Mouse (Mus musculus): ENCODE data around the gene Fam216b. TPM values are rescaled to one million over a fixed set of nuclear protein-coding genes. Genes with fewer than 3 reads are reported as not detected.

Fam216b gene
- polyA plus RNA-seq, 1 experiment, result 0.73 TPM

DNA sequence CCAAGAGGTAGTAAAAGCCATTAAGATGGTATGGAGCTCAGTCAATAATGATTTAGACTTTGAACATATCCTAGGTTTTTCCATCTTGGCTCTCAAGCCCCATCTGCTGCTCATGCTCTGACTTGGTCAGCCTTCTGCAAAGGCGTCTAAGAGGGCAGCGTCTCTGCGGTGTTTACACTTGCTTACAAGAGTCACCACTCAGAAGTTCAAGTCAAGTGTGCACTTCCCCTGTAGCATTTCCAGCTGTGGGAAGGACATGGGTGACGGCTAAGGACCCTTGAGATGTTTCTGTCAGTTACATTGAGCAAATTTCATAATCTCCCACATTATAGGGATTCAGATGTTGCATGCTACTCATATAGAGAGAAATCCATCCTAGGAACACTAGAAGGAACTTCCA, 40.1 kb downstream of the Fam216b start:
- Histone ChIP-seq H3K27ac (ENCODE audit: insufficient read depth, low read length) (no peak overlapping the region), H3K4me3 (ENCODE audit: insufficient read depth, low read length) (no peak overlapping the region), H3K4me1 (ENCODE audit: control insufficient read depth, insufficient read depth, low read length) (no peaks in the 10 kb centered on the region)
- TF ChIP-seq POLR2A (IDR thresholded peaks at IDR 0.05; ENCODE audit: extremely low read depth, insufficient read depth, low read length) (no peak), CTCF (IDR thresholded peaks at IDR 0.05; ENCODE audit: extremely low read depth, insufficient read depth, low read length) (no peak)

DNA sequence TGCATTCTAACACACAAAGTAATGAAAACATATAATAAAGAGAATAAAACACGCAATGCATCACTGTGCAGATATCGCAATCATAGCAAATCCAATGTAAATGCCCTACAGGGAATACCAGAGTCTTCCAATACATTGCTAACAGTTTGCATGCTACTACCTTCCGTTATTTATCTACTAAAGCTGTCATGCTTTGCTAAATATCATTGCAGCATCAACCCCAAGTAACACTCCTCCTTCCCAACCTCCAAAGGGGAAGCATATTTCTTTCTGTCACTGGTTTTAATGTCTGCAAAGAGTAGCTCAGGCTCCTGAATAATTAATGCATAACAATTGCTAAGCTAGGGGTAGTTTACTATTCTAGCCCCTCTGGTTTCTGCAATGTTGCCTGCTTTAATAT, 40.5 kb downstream of the Fam216b start:
- no peak overlapping the region for H3K4me3 ChIP-seq (ENCODE audit: insufficient read depth, low read length)
- no peak for TF ChIP-seq CTCF (IDR thresholded peaks at IDR 0.05; ENCODE audit: extremely low read depth, insufficient read depth, low read length)
- no peak for TF ChIP-seq POLR2A (IDR thresholded peaks at IDR 0.05; ENCODE audit: extremely low read depth, insufficient read depth, low read length)

DNA sequence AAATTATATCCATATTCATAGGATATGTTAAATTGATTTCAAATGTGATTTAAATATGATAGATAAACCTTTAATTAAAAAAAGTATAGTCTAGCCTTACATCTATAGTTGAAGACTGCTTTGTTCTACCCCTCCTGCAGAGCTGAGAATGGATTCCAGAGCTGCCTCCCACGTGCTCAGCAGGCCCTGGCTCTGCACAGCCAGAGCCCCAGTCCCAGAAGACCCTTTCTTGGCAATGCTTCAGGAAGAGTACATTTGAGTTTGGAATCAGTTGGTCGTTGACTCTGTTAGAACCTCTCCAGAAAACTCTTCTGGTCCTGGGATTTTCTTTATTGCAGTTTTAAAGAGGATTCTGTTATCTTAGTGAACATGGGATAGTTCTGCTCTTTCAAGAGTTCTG, 45.7 kb downstream of the Fam216b start:
- no peak overlapping the region for H3K27ac ChIP-seq (ENCODE audit: insufficient read depth, low read length)
- TF ChIP-seq CTCF (IDR thresholded peaks at IDR 0.05; ENCODE audit: extremely low read depth, insufficient read depth, low read length), result no peak
- no peak for TF ChIP-seq POLR2A (IDR thresholded peaks at IDR 0.05; ENCODE audit: extremely low read depth, insufficient read depth, low read length)
- no peaks in the 10 kb centered on the region for H3K4me1 ChIP-seq (ENCODE audit: control insufficient read depth, insufficient read depth, low read length)
- no peak overlapping the region for H3K4me3 ChIP-seq (ENCODE audit: insufficient read depth, low read length)

More for the DNA sequence above, 40.5 kb downstream of the Fam216b start:
- no peaks in the 10 kb centered on the region for H3K4me1 ChIP-seq (ENCODE audit: control insufficient read depth, insufficient read depth, low read length)
- H3K27ac ChIP-seq (ENCODE audit: insufficient read depth, low read length), result no peak overlapping the region

DNA sequence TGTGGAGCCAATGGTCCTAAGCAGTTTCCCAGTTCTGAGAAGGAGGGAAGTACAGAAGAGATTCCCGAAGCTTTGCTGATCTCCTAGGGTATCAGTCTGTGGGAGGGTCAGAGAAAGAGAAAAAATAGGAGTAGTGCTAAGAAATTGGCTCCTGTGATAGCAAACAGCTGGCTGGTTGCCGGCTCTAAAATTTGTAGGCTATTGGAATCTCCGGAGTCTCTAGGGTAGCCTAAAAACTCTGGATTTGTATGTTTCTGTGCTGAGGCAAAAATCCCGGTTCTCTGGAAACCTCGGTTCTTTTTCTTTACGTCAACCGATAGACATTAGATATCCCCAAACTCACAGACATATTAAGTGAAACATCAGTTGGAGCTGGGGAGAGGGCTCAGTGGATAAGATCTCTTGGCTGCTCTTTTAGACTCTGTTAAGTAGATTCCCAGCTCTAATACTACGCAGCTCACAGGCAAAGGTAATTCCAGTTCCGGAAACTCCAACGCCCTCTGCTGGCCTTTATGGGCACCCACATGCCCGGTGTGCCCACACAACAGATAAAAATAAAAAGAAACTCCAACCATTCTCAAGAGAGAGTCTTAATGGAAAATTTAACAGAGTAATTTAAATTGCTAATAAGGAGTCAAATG, 46.8 kb downstream of the Fam216b start:
- H3K4me3 ChIP-seq (ENCODE audit: insufficient read depth, low read length), result no peak overlapping the region
- no peak overlapping the region for H3K27ac ChIP-seq (ENCODE audit: insufficient read depth, low read length)
- TF ChIP-seq CTCF (IDR thresholded peaks at IDR 0.05; ENCODE audit: extremely low read depth, insufficient read depth, low read length) (no peak), POLR2A (IDR thresholded peaks at IDR 0.05; ENCODE audit: extremely low read depth, insufficient read depth, low read length) (no peak)
- no peaks in the 10 kb centered on the region for H3K4me1 ChIP-seq (ENCODE audit: control insufficient read depth, insufficient read depth, low read length)

DNA sequence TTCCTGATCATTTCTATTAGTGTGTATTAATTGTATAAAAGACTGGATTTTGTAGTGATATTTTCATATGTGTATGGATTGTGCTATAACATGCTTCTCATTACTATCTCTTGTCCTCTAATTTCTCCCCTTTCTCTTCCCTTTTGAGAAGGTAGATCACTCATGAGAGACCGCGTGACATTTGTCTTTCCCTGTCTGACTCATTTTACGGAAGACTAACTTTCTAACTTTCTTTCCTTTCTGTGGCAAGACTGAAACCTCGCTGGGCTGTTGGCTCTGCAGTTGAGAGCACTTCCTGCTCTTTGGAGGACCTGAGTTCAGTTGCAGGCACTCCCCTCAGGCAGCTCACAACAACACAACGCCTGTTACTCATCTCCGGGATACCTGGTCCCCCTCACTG, 48.2 kb downstream of the Fam216b start:
- H3K4me1 ChIP-seq (ENCODE audit: control insufficient read depth, insufficient read depth, low read length), result no peaks in the 10 kb centered on the region
- TF ChIP-seq POLR2A (IDR thresholded peaks at IDR 0.05; ENCODE audit: extremely low read depth, insufficient read depth, low read length) (no peak), CTCF (IDR thresholded peaks at IDR 0.05; ENCODE audit: extremely low read depth, insufficient read depth, low read length) (no peak)

DNA sequence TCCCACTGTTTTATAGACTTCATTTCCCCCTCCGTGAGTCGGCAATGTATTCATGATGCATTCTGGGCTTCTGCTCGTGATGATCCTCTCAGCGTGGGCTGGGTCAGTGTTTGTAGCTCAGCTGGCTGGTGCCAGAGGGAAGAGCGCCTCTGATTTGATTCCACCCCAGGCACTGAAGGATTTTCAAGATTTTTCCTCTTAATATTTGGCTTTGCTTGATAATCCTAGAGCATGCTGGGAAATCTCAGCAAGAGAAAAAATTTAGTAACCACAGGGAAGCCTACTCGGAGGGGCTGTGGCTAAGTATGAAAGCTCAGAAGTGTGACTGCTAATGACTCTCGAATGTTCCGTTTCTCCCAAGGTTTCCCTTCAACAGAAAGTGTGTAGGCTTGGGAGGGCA, 49.9 kb downstream of the Fam216b start:
- no peaks in the 10 kb centered on the region for H3K4me1 ChIP-seq (ENCODE audit: control insufficient read depth, insufficient read depth, low read length)
- no peak overlapping the region for H3K4me3 ChIP-seq (ENCODE audit: insufficient read depth, low read length)
- no peak overlapping the region for H3K27ac ChIP-seq (ENCODE audit: insufficient read depth, low read length)
- TF ChIP-seq POLR2A (IDR thresholded peaks at IDR 0.05; ENCODE audit: extremely low read depth, insufficient read depth, low read length) (no peak), CTCF (IDR thresholded peaks at IDR 0.05; ENCODE audit: extremely low read depth, insufficient read depth, low read length) (no peak)

More for the DNA sequence above, 48.2 kb downstream of the Fam216b start:
- Histone ChIP-seq H3K27ac (ENCODE audit: insufficient read depth, low read length) (no peak overlapping the region), H3K4me3 (ENCODE audit: insufficient read depth, low read length) (no peak overlapping the region)

Other genes with a start within 250 kb of the Fam216b start
- gene Dnajc15, start 213.9 kb downstream of the Fam216b start, polyA plus RNA-seq (2012; rRNA removed), result 26.7 and 32.1 TPM in 2 replicates
- 0.61 and 0.71 TPM in 2 replicates for gene Epsti1, start 184.8 kb downstream of the Fam216b start, polyA plus RNA-seq (2012; rRNA removed)
- 0.04 TPM in 1 of 2 replicates, not detected in the other for gene Tnfsf11, start 219.0 kb upstream of the Fam216b start, polyA plus RNA-seq (2012; rRNA removed)